In the genomic region with DNA sequence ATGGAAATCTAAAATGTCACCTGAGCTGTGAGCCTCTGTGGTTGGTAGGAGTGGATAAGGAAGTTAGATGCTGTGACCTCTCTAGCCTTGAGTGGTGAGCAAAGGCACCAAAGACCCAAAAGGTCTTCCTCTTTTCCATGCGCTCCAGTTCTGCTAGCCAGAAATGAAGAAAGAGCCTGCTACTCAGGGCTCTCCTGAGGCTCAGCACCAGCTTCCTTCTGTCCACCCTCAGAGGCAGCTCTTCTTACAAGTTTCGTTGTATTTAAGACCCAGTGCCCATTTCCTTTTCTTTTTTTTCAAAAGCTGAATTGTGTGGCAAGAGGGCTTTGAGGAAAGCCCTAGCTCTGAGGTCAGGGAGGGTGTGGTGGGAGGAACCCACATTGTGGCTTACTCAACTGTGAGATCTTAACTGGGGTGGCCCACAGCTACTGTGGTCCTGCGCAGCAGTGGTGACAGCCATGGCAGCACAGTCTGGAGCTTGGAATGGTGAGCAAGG, we compare ENCODE assay signal across 11 mouse cellular contexts. TPM values are rescaled to one million over a fixed set of nuclear protein-coding genes. Genes with fewer than 3 reads are reported as not detected.
A peak's percentile ranks its signal among the peaks of the same experiment; 100 is the strongest.
DNase-seq lines count a peak whose midpoint lies in the region; ATAC-seq and TF ChIP-seq lines count a peak whose summit lies in the region.
"Had no signal": no experiment of that assay in that cellular context is flagged by ENCODE, and none has a peak within 500 bp of the region (broad histone marks: within the 10 kb centered on the region; RNA-seq: fewer than 3 reads in every experiment).

No protein-coding gene starts in this region.

- 0 out of 2 replicates have a peak, but pooled peaks cover 2% of the 10 kb centered on the region for H3K4me1 ChIP-seq in liver, postnatal 0 days (ENCODE audit: insufficient read depth)
- H3K4me1 ChIP-seq: hindbrain, embryonic 15.5 days had no signal

- no peak overlapping the region for H3K4me2 ChIP-seq in liver, postnatal 0 days (ENCODE audit: low read depth, low read length)
- H3K4me2 ChIP-seq: hindbrain, embryonic 15.5 days had no signal

- ATAC-seq in liver, postnatal 0 days = peak; percentile 64

- TF ChIP-seq CTCF in gastrocnemius, adult 2 months (IDR thresholded peaks at IDR 0.05) = no peak
- no peak for TF ChIP-seq CTCF in liver, postnatal 0 days (IDR thresholded peaks at IDR 0.05; ENCODE audit: low read depth)

- WGBS in liver, postnatal 0 days (ENCODE audit: insufficient replicate concordance) = 74% methylated on average over 3 of the region's 3 CpGs

- H3K9me3 ChIP-seq in liver, postnatal 0 days (ENCODE audit: low read length) = no peaks in the 10 kb centered on the region
- H3K9me3 ChIP-seq: hindbrain, embryonic 15.5 days had no signal

- peak overlapping the region; percentile 24 for H3K27ac ChIP-seq in gastrocnemius, adult 2 months
- peak overlapping the region; percentile 55 for H3K27ac ChIP-seq in liver, postnatal 0 days (ENCODE audit: low read depth)
- H3K27ac ChIP-seq: hindbrain, embryonic 15.5 days had no signal

- H3K4me3 ChIP-seq in gastrocnemius, adult 2 months = no peak overlapping the region
- H3K4me3 ChIP-seq in liver, postnatal 0 days (ENCODE audit: low read depth, low read length) = no peak overlapping the region
- H3K4me3 ChIP-seq: hindbrain, embryonic 15.5 days had no signal

- TF ChIP-seq EP300 in liver, postnatal 0 days (IDR thresholded peaks at IDR 0.05; ENCODE audit: low read depth) = no peak

- peak; percentile 31 for DNase-seq in gastrocnemius, adult 2 months
- DNase-seq in gastrocnemius, postnatal 10 days = no peak
- DNase-seq in spleen, postnatal 36 days (ENCODE audit: low spot score in 2 of 2) = peak; percentile 8 to 17
- no peak for DNase-seq in spleen, adult 18-20 months
- DNase-seq in liver, postnatal 0 days = peak; percentile 20
- DNase-seq in left cerebral cortex, adult 8-10 months (ENCODE audit: low spot score in 2 of 2) = no peak
- DNase-seq in thymus, postnatal 4 days = no peak
- no peak for DNase-seq in embryo, embryonic 10.5 days (ENCODE audit: low spot score)
- DNase-seq: gastrocnemius, postnatal 14 days; thymus, postnatal 14 days had no signal

- H3K9ac ChIP-seq in liver, postnatal 0 days (replicated peaks) = no peak overlapping the region
- H3K9ac ChIP-seq: hindbrain, embryonic 15.5 days had no signal

- no peaks in the 10 kb centered on the region for H3K27me3 ChIP-seq in liver, postnatal 0 days (ENCODE audit: insufficient read depth, low read length)

- intact Hi-C loops in gastrocnemius, adult 2 months (cut with DNase I) = no loop called here

- H3K36me3 ChIP-seq in liver, postnatal 0 days (replicated peaks; ENCODE audit: insufficient read depth, low read length) = no peaks in the 10 kb centered on the region
- H3K36me3 ChIP-seq: hindbrain, embryonic 15.5 days had no signal

RNA-seq across cellular contexts. Expression of a gene that starts 34.2 kb away (rescaled TPM):
- under 1 TPM; 0.53 to 0.94 TPM for total RNA-seq in gastrocnemius, adult 2 months (2021)
- 1 to 10 TPM; 1.9 to 3.1 TPM for total RNA-seq in gastrocnemius, postnatal 10 days (2021)
- 0.22 and 0.32 TPM in 2 replicates for polyA plus RNA-seq in liver, postnatal 0 days (2015; fragmentation: Nextera tagmentation; extraction: Ambion mirVana)
- 10 to 100 TPM; 19.2 to 26.1 (median 23.6) TPM for total RNA-seq in left cerebral cortex, adult 8-10 months (2022)

Comparison
In these comparisons a context has a peak if more than half of its experiments do, and no peak if none do; other contexts are left out.
1. DNase-seq: peak in gastrocnemius, adult 2 months (single experiment), spleen, postnatal 36 days (2 of 2) and liver, postnatal 0 days (single experiment); none in gastrocnemius, postnatal 10 days (single experiment), spleen, adult 18-20 months (0 of 2), left cerebral cortex, adult 8-10 months (0 of 2), thymus, postnatal 4 days (single experiment) and embryo, embryonic 10.5 days (single experiment).
2. RNA of a gene that starts 34.2 kb away (total RNA-seq): 19.2 to 26.1 TPM in left cerebral cortex, adult 8-10 months; 1.9 to 3.1 TPM in gastrocnemius, postnatal 10 days and 0.53 to 0.94 TPM in gastrocnemius, adult 2 months; every median in the first group is over 4 times any median in the second.